Mouse (Mus musculus) testis, postnatal 10 days (tissue): ENCODE measurements around the gene Dctn5.

Experiments
- DNase-seq: peaks from one replicate; pipeline ENCODE4 v3.0.0; 2021; ENCODE audit warnings: low spot score

Dctn5 gene

GRCm38 (mm10) chr7:122132497-122133337 lies at the start of gene Dctn5, which contains the start of gene Palb2:
Gene Dctn5, plus strand, starts transcription at chr7:122133041.
Gene Palb2, minus strand, starts transcription at chr7:122132985.
- peak; percentile 97 for DNase-seq

GRCm38 (mm10) chr7:122087195-122087982 lies 45.5 kb upstream of the Dctn5 start:
- DNase-seq: no peak

GRCm38 (mm10) chr7:122094564-122095330 lies 38.1 kb upstream of the Dctn5 start:
- no peak for DNase-seq

- DNase-seq: no peak
Measured at GRCm38 (mm10) chr7:122098009-122098408, 34.8 kb upstream of the Dctn5 start.

GRCm38 (mm10) chr7:122099222-122099621 lies 33.6 kb upstream of the Dctn5 start:
- no peak for DNase-seq

- DNase-seq: peak; percentile 79
Measured at GRCm38 (mm10) chr7:122101014-122101746, 31.7 kb upstream of the Dctn5 start.

GRCm38 (mm10) chr7:122101747-122102244 lies 31.0 kb upstream of the Dctn5 start, which contains the start of gene Ndufab1:
Gene Ndufab1, minus strand, starts transcription at chr7:122101886.
- peak; percentile 89 for DNase-seq

GRCm38 (mm10) chr7:122108206-122108605 lies 24.6 kb upstream of the Dctn5 start:
- no peak for DNase-seq

- DNase-seq: no peak
Measured at GRCm38 (mm10) chr7:122123518-122123917, 9.3 kb upstream of the Dctn5 start.

- DNase-seq: no peak
Measured at GRCm38 (mm10) chr7:122125636-122126035, 7.2 kb upstream of the Dctn5 start.

GRCm38 (mm10) chr7:122126946-122127345 lies 5.9 kb upstream of the Dctn5 start:
- DNase-seq: no peak

- DNase-seq: no peak
Measured at GRCm38 (mm10) chr7:122131834-122132233, 1.0 kb upstream of the Dctn5 start.

- DNase-seq: no peak
Measured at GRCm38 (mm10) chr7:122133338-122133625, 441 bp downstream of the Dctn5 start.

GRCm38 (mm10) chr7:122135070-122135469 lies 2.2 kb downstream of the Dctn5 start:
- DNase-seq: peak; percentile 50

GRCm38 (mm10) chr7:122137071-122137470 lies 4.2 kb downstream of the Dctn5 start:
- no peak for DNase-seq

GRCm38 (mm10) chr7:122138190-122138589 lies 5.3 kb downstream of the Dctn5 start:
- no peak for DNase-seq

- no peak for DNase-seq
Measured at GRCm38 (mm10) chr7:122140991-122141390, 8.2 kb downstream of the Dctn5 start.

GRCm38 (mm10) chr7:122152473-122152872 lies 19.6 kb downstream of the Dctn5 start:
- no peak for DNase-seq

- no peak for DNase-seq
Measured at GRCm38 (mm10) chr7:122158488-122158887, 25.6 kb downstream of the Dctn5 start.

GRCm38 (mm10) chr7:122158915-122159902 lies 26.4 kb downstream of the Dctn5 start, which contains the start of gene Plk1:
Gene Plk1, plus strand, starts transcription at chr7:122159439.
- peak; percentile 88 for DNase-seq
